Mouse (Mus musculus) spleen, adult 2 months (tissue): Measurements from ENCODE around the gene Cckbr. TPM values are rescaled to one million over a fixed set of nuclear protein-coding genes. Genes with fewer than 3 reads are reported as not detected.
A peak's percentile ranks its signal among the peaks of the same experiment; 100 is the strongest.

ENCODE experiments used
- DNase-seq, 2 experiments: peaks; one replicate each; pipeline versions ENCODE4 v3.0.0 to v3.0.0-alpha.2; 2012 to 2021; ENCODE audit warnings: low spot score in 2 of 2, low read depth in 1 of 2
- H3K27ac ChIP-seq: fragments of 200-500 bp; 2 replicates; pipeline ENCODE4 v1.5.1; 2012; ENCODE audit warnings: low read length, inconsistent platforms; ENCODE audit not compliant: insufficient read depth
- H3K27me3 ChIP-seq: fragments of 200-500 bp; 2 replicates; pipeline ENCODE4 v1.6.1; 2012; ENCODE audit warnings: mild to moderate bottlenecking, moderate library complexity, low read length, inconsistent platforms; ENCODE audit not compliant: control insufficient read depth, insufficient read depth
- H3K36me3 ChIP-seq: fragments of 200-500 bp; 2 replicates; pipeline ENCODE4 v1.6.1; 2012; ENCODE audit warnings: mild to moderate bottlenecking, low read length, inconsistent platforms; ENCODE audit not compliant: control insufficient read depth, insufficient read depth
- H3K4me1 ChIP-seq: fragments of 200-500 bp; 2 replicates; pipeline ENCODE4 v1.6.1; 2011; ENCODE audit warnings: inconsistent platforms; ENCODE audit not compliant: control insufficient read depth, insufficient read depth, insufficient read length
- H3K4me3 ChIP-seq: fragments of 200-500 bp; 2 replicates; pipeline ENCODE4 v1.5.1; 2011; ENCODE audit warnings: mild to moderate bottlenecking, inconsistent platforms; ENCODE audit not compliant: insufficient read depth, insufficient read length; ENCODE audit errors: extremely low read depth
- CTCF ChIP-seq: fragments of 200-500 bp; IDR thresholded peaks from 2 replicates; pipeline ENCODE4 v1.5.1; 2011; ENCODE audit warnings: mild to moderate bottlenecking, inconsistent platforms; ENCODE audit not compliant: insufficient read depth, insufficient read length, insufficient replicate concordance; ENCODE audit errors: extremely low read depth
- POLR2A ChIP-seq: fragments of 200-500 bp; IDR thresholded peaks from 2 replicates; pipeline ENCODE4 v1.6.1; 2011; ENCODE audit warnings: low read depth, low read length, inconsistent platforms
- WGBS: fragments of 180-500 bp; shearing (Covaris S2); methylation state at CpG from one replicate; pipeline ENCODE4 v1.1.7; 2018; 5-methylcytosine and 5-hydroxymethylcytosine counted together
- polyA plus RNA-seq: library from polyadenylated mRNA; depleted of rRNA; stranded (reverse); fragments of >200 nt; gene quantifications from 2 replicates; pipeline ENCODE4 v1.2.3, GENCODE M21; 2012

The Cckbr gene
- polyA plus RNA-seq, 1 experiment: 0.11 TPM

DNA sequence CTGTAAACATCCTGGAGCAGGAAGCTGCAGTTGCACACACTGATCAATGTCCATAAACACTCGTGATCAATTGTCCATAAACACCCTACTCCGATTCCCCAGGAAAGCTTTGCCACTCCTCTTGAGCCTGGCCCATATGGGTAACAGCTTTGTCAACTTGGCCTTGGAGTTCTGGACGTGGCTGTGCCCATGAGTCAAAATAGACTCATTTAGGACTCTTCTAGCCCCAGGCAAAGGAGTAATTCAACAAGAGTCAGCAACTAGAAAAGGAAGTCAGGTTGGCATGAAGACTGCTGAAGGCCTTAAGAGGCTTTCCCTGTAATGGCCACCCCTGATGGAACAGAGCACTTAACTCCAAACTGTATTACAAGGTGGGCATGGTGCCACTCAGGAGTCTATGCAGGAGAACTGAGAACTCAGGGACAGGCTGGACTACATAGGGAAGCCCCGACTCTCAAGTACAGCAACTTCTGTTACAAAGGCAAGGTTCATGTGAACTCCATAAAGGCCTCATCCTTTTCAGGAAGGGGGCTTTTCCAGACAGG is 49.3 kb downstream of the Cckbr start:
- no peaks in the 10 kb centered on the region for H3K27me3 ChIP-seq
- no peaks in the 10 kb centered on the region for H3K36me3 ChIP-seq
- no peak for TF ChIP-seq CTCF
- no peak for TF ChIP-seq POLR2A
- no peak overlapping the region; the same call in 1 of the 2 replicates for H3K27ac ChIP-seq
- no peaks in the 10 kb centered on the region for H3K4me1 ChIP-seq
- 81% methylated on average over 4 of the region's 4 CpGs for WGBS
- DNase-seq: no peak
- H3K4me3 ChIP-seq: no peak overlapping the region

DNA sequence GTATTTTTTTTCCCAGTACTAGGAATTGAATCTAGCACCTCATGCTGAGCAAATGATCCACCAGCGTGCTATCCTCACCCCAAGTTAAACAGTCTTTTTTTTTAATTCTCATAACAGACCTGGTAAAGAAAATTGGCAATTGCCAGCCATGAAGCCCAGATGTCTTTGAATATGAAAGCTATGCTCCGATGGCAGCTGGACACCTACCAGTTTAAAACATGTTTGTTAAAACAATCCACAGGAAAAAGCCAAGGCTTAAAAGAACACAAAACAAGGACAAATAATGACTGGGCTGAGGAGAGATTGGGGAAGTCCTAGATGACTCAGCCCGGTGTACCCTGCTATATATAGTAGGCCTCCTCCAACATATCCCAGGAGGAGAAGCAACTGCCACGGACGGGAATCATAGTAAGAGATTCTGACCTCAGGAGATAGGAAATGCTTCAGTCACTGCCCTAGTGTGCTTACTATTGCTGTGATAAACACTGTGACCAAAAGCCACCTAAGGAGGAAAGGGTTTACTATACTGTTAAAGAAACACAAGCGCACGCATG is 49.9 kb downstream of the Cckbr start:
- TF ChIP-seq POLR2A (no peak), CTCF (no peak)
- Histone ChIP-seq H3K36me3 (no peaks in the 10 kb centered on the region), H3K4me1 (no peaks in the 10 kb centered on the region), H3K4me3 (no peak overlapping the region), H3K27ac (no peak overlapping the region), H3K27me3 (no peaks in the 10 kb centered on the region)
- WGBS: 64% methylated on average over 7 of the region's 7 CpGs
- DNase-seq: no peak

DNA sequence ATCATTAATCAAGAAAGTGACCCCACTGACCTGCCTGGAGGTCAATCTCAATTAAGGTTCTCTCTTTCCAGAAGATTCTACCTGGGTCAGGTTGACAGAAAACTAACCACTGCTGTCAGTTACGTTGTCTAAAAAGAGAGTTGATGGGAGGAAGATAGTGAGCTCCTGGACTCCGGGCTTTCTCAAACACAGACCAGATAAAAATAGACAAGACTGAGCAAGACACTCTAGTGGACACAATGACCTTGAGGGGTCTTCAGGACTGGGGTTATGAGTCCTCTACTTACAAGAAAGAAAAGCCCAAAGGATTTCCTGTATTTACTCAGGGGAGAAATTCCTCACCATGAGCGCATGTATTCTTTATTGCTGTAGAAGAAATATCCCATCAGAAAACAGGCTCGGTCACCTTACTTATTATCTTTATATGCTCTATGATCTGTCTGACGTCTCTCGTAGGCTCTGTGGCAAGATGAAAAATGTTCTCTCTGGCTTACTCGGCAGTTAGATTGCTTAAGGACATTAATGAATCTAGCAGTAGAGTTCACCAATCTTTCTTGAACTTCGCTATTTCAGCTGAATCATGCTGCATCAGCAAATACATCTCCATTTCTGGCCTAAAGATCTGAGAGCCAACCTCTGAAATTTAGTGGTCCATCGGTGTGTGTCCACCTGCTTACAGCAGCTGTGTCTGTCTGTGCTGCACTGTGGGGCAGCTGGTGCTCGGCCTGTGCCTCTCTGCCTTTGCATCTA is 51.3 kb downstream of the Cckbr start:
- WGBS: 73% methylated on average over 10 of the region's 10 CpGs
- no peaks in the 10 kb centered on the region for H3K4me1 ChIP-seq
- DNase-seq: no peak
- TF ChIP-seq CTCF: no peak
- TF ChIP-seq POLR2A: no peak
- H3K36me3 ChIP-seq: no peaks in the 10 kb centered on the region
- H3K27ac ChIP-seq: no peak overlapping the region
- H3K4me3 ChIP-seq: no peak overlapping the region
- no peaks in the 10 kb centered on the region for H3K27me3 ChIP-seq

DNA sequence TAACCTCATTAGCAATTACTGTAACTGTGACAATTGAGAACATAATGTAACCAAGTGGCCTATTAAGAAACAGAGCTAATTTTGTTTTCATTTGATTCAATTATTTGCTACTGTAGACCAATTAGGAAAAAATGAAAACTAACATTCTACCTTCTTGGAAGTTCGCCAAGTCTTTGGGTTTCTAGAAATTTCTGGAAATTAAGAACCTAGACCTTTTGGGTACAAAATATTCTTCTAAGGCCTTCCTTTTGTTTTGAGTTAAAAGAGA is 51.8 kb downstream of the Cckbr start:
- Histone ChIP-seq H3K27me3 (no peaks in the 10 kb centered on the region), H3K27ac (no peak overlapping the region), H3K4me3 (no peak overlapping the region), H3K36me3 (no peaks in the 10 kb centered on the region), H3K4me1 (no peaks in the 10 kb centered on the region)
- TF ChIP-seq POLR2A: no peak
- no peak for DNase-seq
- WGBS: 86% methylated on average over 1 of the region's 1 CpGs

DNA sequence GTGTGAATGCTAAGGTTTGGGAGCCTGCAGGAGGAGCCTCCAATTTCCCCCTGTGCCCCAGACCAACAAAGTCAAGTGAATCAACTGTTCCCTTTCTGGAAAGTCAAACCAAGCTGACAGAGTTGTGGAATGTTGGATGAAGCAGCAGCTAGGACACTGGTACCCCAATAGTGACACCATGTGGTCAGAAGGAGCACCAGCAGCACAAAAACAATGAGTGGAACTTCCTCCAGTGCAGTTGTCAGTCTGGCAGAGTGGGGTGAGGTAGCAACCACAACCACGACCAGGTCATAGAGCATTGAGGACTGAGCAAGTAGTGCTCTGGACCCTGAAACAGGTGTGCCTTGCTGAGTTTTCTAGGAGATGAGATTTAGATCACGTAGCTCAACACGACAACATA is 52.3 kb downstream of the Cckbr start:
- WGBS: 48% methylated on average over 3 of the region's 3 CpGs
- H3K4me1 ChIP-seq: no peaks in the 10 kb centered on the region
- no peaks in the 10 kb centered on the region for H3K27me3 ChIP-seq
- no peak overlapping the region for H3K4me3 ChIP-seq
- no peak for DNase-seq
- H3K27ac ChIP-seq: no peak overlapping the region
- no peaks in the 10 kb centered on the region for H3K36me3 ChIP-seq
- TF ChIP-seq POLR2A (no peak), CTCF (peak; percentile 14; the same call in 1 of the 2 replicates)

DNA sequence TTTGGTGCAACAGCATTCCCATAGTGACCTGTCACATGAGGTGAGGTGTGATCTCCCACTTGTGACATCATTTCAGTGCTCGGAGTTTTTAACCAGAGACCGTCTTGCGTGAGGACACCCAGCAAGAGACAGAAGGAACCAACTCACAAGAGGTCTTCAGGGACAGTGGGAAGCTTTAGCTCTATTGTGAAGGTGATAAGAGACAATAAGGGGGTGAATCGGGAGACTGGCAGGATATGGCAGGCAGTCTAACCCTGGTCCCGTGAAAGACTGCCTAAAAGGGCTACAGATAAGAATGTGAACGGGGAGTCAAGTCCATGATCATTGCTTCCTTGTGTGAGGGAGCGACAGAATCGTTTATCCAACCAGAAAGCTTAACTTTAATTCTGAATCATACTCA is 52.8 kb downstream of the Cckbr start:
- no peaks in the 10 kb centered on the region for H3K4me1 ChIP-seq
- H3K27ac ChIP-seq: no peak overlapping the region
- TF ChIP-seq POLR2A (no peak), CTCF (no peak)
- DNase-seq: no peak
- no peak overlapping the region for H3K4me3 ChIP-seq
- H3K36me3 ChIP-seq: no peaks in the 10 kb centered on the region
- H3K27me3 ChIP-seq: no peaks in the 10 kb centered on the region
- 83% methylated on average over 8 of the region's 8 CpGs for WGBS

DNA sequence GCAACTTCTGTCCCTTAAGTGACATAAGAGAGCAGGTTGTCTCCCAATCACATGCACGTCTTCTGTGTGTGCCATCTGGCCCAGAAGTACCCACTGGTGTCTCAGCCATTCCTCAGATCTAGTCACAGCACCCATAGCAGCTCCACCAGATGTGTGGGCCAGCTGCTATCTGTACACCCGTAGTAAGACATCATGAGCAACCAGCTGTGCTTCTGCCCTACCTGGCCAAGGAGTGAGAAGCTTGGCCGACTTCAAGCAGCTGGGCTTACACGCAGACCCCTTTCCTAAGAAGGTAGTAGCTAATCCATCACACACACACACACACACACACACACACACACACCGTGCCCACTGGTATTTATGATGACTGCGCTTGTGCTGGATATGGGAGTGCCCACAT is 53.7 kb downstream of the Cckbr start:
- no peaks in the 10 kb centered on the region for H3K4me1 ChIP-seq
- no peak overlapping the region for H3K27ac ChIP-seq
- TF ChIP-seq CTCF (no peak), POLR2A (no peak)
- WGBS: 90% methylated on average over 6 of the region's 6 CpGs
- no peak overlapping the region for H3K4me3 ChIP-seq
- no peaks in the 10 kb centered on the region for H3K36me3 ChIP-seq
- no peak for DNase-seq
- H3K27me3 ChIP-seq: no peaks in the 10 kb centered on the region
